Mouse (Mus musculus): ENCODE results near the gene Ccdc60.
"Not testable (repeated sequence)": the region's sequence is repeated elsewhere in the genome, so short reads cannot be mapped to it uniquely, and the experiment has no call there.

Ccdc60 gene

GRCm38 (mm10) chr5:116192693-116193092 lies 96.1 kb downstream of the Ccdc60 start:
- DNase-seq (ENCODE audit: low spot score in 2 of 2): no peak

DNA sequence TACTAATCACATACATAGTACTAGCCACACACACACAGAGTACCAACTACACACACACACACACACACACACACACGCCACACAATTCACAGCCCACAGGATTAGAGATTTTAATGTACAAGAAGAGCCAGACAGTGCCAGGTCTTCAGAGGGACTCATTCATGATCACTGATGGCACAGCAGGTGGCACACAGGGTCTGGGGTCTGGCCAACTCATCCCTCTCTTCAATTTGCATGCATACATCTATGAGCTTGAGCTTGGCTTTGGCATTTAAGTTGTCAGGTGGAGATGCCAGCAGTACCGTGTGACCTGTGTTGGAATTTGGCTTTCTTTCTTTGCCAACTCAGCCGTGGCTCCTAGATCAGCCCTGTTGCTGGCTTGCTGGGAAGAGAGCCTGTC lies 97.2 kb downstream of the Ccdc60 start:
- no peak for DNase-seq (ENCODE audit: low spot score in 2 of 2)

DNA sequence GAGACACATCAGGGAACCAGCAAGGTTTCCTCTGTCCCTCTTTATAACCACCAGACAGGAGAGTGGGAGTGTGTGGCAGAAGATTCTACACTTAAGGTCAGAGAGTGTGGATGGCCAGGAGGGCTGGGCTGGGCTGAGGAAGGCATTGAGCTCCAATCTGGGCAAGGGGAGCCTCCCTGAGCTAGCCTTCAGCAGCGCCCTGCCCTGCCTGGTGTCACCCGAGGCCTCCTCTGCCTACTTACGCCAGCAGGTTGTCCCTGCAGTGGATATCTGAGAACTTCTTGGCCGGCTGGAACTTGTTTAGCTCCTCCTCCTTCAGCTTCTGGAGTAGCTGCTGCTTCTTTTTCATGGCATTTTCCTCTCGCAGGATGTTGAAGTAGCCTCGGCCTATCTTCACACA lies 99.0 kb downstream of the Ccdc60 start:
- DNase-seq (ENCODE audit: low spot score in 2 of 2): no peak

- DNase-seq (ENCODE audit: low spot score in 2 of 2): no peak
Observed at GRCm38 (mm10) chr5:116180594-116180993, 108.2 kb downstream of the Ccdc60 start.

DNA sequence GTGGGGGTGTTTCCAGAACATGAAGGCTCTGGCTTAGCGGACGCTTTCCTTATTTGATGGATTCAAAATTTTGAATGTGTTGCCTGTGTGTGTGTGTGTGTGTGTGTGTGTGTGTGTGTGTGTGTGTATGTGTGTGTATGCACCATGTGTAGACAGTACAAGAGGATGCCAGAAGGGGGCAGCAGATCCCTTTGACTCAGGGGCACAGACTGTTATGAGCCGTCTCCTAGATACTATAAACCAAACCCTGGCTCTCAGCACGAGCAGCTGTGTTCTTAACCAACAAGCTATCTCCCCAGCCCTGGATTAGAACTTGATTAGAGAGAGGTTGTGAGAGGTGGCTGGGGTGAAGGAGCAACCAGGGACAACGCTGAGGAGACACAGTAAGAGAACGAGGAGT lies 117.1 kb downstream of the Ccdc60 start:
- DNase-seq (ENCODE audit: low spot score in 2 of 2): no peak

GRCm38 (mm10) chr5:116166965-116167364 lies 121.8 kb downstream of the Ccdc60 start:
- DNase-seq (ENCODE audit: low spot score in 2 of 2): no peak

DNA sequence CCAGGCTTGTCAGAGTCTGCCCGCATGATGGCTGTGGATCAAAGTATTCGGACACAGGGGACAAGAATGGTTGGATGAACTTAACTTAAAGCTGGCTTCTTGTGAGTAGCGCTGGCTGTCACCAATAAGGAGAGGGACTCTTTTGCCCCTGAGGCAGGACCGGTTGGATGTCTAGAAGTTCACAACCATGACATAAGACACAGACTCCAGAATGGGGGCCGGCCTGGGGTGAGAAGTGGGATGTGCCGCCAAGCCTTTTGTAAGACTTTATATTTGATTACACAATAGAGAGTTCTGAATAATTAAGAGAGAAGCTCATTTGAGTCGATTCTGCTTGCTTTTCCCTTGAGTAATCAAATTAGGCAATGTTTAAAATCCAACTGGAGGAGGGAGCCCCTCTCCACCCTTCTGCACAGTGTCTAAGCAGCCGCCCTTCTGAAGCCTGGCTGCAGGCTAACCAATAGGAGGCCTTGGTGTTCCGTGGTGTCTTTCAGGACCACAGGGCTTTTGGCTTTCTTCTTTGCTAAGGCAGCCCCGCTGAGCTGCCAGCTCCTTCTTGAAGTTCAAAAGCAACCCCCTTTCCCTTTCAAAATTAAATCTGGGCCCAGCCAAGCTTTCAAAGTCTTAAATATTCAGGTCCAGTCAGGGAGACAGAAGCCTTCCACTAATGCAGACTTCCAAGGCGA lies 123.4 kb downstream of the Ccdc60 start:
- DNase-seq (ENCODE audit: low spot score in 2 of 2): no peak

DNA sequence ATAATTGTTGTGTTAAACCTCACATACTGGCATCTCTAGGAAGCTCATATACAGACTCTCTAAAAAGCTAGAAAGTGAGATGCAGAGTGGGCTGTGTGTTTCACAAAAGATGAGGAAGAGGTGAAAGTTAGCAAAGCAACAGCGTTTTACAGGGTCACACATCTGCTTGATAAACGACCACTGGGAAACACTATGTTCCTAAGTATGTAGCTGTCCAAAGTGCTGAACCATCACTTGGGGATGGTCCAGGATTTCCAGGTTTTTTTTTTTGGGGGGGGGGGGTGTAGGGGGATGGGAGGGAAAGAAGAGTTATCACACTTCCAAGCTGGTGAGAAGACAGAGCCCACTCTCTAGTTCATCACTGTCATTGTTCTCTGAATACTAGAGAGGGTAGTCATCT lies 134.0 kb downstream of the Ccdc60 start:
- no peak for DNase-seq (ENCODE audit: low spot score in 2 of 2)

DNA sequence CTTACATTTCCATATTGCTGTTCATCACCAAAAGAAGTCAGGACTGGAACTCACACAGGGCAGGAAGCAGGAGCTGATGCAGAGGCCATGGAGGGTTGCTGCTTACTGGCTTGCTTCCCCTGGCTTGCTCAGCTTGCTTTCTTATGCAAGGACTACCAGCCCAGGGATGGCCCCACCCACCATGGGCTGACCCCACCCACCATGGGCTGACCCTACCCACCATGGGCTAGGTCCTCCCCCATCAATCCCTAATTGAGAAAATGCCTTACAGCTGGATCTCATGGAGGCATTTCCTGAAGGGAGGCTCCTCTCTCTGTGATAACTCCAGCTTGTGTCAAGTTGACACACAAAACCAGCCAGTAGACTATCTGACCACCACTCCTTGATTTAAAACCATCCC lies 142.3 kb downstream of the Ccdc60 start:
- DNase-seq (ENCODE audit: low spot score in 2 of 2): not testable (repeated sequence)

DNA sequence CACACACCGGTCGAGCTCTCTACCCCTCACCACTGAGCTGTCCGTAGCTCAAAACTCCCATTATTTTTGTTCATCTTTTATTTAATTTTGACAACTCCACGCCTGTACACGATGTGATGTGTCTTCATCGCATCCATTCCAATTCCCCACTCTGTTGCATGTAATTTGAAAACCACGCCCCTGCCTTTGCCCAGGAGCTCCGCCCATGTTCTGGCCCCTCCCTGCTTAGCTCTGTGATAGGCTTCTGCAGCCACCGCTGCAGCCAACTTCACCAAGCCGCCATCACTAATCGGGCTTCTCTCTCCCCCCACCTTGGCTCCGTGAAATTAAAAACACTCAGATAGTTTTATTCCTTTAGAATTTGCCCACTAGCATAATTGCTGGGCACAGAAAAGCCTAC lies 144.1 kb downstream of the Ccdc60 start:
- no peak for DNase-seq (ENCODE audit: low spot score in 2 of 2)

DNA sequence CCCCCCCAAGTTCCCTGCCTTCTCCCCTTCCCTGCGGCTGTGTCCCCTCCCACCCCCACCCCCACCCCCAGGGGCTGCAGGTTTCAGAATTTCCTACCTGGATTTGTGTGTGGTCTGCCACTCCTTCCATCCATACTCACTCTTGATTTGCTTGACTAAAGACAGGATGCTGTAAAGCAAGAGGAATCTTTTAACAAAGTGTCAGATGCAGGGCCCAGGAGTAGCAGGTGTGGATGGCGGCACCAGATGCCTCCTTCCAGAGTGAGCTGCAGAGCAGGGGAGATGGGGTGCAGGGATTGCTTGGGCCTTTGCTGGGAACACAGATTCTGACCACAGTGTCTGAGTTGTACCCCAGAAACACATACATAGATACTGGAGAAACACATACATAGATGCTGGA lies 148.1 kb downstream of the Ccdc60 start:
- no peak for DNase-seq (ENCODE audit: low spot score in 2 of 2)

GRCm38 (mm10) chr5:116123344-116123743 lies 165.4 kb downstream of the Ccdc60 start:
- DNase-seq (ENCODE audit: low spot score in 2 of 2): peak; percentile 47 to 54

DNA sequence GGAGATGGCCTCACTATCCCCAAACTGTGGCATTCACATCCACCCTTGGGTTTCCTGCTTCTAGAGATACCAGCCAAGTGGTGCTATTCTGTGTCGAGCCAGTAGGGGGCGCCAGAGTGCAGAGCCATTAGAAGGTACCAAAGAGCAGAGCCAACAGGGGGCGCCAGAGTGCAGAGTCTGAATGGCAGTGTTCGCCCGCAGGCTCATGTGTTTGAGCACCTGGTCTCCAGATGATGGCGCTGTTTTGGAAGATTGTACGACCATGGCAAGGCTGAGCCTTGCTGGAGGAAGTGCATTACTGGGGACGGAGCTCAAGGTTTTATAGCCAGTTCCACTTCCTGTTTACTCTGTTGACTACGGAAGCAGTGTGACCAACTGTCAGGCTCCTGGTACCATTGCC lies 172.2 kb downstream of the Ccdc60 start:
- DNase-seq (ENCODE audit: low spot score in 2 of 2): no peak

DNA sequence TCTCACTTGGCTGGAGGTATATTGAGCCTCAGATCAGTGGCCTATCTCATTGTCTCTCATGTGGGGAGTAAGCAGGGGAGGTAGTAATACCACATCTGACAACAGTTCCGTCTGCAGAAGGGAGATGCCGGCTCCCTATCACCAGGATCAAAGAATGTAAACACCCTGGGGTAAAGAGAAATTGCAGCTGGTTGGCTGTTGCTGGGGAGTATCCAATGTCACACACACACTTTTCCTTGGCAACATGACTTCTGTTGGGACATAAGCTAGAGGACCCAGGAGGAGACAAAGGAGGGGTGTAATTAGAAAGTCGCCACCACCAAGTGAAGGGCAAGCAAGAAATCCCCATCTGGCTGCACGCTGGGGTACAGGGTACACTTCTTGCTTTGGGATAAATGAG lies 172.7 kb downstream of the Ccdc60 start:
- DNase-seq (ENCODE audit: low spot score in 2 of 2): no peak

DNA sequence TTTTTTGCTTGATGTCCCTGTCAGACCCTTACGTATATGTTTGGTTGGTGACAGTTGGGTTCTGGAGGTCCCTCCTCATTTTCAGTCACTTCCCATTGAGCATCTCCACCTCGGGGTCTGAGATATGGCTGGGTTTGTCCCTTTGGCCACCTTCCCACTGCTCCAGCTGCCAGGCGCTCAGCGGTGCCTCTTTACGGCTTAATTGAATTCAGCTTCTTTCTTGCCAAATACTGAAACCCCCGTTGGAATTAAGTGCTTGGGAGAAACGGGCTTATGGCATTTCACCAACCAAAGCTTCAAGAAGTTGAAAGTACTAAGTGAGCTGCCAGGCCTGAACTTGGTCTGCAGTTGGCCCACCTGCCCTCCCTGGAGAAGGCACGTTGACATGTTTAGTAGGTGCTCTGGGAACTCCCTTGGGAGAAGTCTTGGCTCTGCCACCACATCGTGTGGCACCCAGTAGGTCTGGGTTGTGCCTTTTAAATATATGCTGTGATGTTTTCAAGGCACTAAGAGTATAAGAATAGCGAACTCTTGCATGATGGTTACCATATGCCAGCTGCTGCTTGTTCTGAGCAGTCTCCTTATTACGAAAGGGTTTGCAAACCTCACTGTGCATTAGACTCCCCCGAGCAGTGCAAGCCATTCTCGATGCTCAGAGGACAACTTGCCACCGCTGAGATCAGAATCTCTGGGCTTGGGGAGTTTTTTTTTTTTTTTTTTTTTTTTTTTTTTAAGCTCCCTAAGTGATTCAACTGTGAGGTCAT lies 173.5 kb downstream of the Ccdc60 start:
- no peak for DNase-seq (ENCODE audit: low spot score in 2 of 2)

GRCm38 (mm10) chr5:116108651-116109050 lies 180.1 kb downstream of the Ccdc60 start:
- no peak for DNase-seq (ENCODE audit: low spot score in 2 of 2)

- DNase-seq (ENCODE audit: low spot score in 2 of 2): no peak
Observed at GRCm38 (mm10) chr5:116084231-116084630, 204.6 kb downstream of the Ccdc60 start.

DNA sequence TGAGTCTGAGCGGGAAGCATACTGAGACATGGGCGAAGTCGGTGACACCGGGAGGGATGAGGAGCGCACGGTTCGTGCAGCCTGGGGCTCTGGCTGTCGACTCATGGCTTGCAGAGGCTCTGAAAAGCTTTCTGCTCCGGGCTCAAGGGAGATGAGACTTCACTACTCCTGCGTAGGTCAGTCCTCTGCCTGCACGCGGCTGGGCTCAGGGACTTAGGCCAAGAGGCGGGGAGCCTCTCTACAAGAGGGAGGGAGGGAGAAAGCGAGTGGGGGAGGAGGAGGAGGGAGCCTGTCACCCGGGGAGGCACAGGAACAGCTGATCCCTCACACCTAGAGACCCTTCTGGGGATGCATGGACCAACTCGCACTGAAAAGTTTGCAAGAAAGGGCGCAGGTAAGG lies 205.7 kb downstream of the Ccdc60 start, which contains the start of gene Tmem233:
Gene Tmem233, minus strand, starts transcription at position 164 of the 400 bp plus-strand sequence.
- no peak for DNase-seq (ENCODE audit: low spot score in 2 of 2)

DNA sequence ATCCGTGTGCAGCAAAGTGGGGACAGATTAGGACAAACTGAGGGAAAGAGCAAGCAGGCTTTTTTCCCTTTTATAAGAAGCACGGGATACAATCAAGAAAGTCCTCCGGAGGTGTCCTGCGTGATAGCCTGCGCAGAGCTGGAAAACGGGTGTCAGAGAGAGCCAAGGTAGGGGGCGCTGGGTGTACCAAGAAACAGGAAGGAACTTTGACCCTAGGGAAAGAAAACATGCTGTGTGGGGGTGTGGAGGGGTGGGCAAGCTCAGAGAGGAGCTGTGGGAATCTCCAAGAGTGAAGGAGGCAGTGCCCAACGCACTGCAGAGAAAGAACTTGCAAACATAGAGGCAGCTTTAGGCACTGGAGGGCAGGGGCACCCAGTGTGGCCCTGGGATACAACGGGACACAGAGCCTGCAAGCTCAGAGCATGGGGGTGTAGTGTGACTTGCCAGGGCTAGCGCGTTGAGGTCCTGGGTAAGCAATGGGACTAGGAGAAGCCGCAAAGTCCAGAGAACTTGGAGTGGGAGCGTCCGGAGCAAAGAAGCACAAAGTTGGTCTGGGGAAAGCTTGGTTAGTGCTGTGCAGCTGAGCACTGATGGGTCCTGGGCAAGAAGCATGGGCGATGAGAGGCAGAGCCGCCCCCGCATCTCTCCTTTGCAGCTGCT lies 206.4 kb downstream of the Ccdc60 start:
- DNase-seq (ENCODE audit: low spot score in 2 of 2): no peak

DNA sequence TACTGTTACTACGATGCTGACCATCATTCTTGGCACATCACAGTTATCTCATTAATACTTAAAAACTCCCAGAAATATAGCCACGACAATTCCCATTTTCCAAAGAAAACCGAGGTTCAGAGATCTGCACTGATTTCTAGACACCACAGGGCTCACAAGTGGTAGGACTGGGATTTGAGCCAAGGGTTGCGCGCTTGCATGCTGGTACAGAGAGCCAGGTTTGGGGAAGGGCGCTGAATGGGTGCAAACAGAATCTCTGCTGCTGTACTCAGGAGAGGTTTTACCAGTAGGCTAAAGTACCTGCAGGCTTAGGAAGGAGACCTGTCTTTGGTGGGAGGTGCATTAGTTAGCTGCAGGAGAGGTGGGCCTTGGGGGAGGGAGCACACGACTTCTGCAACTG lies 207.2 kb downstream of the Ccdc60 start:
- no peak for DNase-seq (ENCODE audit: low spot score in 2 of 2)

- no peak for DNase-seq (ENCODE audit: low spot score in 2 of 2)
Observed at GRCm38 (mm10) chr5:116080736-116081135, 208.0 kb downstream of the Ccdc60 start.
